Mouse (Mus musculus): ENCODE data around the gene Prr5. TPM values are rescaled to one million over a fixed set of nuclear protein-coding genes. Genes with fewer than 3 reads are reported as not detected.
A peak's percentile ranks its signal among the peaks of the same experiment; 100 is the strongest.

Gene Prr5
- polyA plus RNA-seq, 1 experiment from 2014 or later, result 11.3 TPM

DNA sequence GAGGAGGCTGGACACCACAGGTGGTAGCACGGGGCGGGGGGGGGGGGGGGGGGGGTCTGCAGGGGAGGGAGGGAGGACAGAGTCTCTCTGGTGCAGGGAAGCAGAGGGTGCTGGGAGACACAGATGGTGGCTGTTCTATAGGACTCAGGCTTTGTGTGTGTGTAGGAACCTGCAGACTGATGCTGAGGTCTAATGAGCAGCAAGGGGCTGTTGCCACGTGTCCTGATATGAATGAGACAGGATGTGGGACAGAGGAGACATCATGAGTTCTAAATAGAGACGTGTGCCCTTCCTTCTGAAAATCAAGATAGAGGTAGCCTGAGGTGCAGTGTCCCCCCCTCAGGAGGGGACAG is 67.5 kb downstream of the Prr5 start:
- Histone ChIP-seq H3K4me2 (ENCODE audit: low read depth, low read length) (no peak overlapping the region), H3K9me3 (replicated peaks; ENCODE audit: control insufficient read depth, low read length) (no peaks in the 10 kb centered on the region), H3K4me1 (ENCODE audit: control insufficient read depth, insufficient read depth, low read length) (peaks cover 2% of the 10 kb centered on the region; the same call in 1 of the 2 replicates), H3K4me3 (ENCODE audit: low read length) (no peak overlapping the region), H3K36me3 (ENCODE audit: control insufficient read depth, insufficient read depth) (no peaks in the 10 kb centered on the region), H3K9ac (ENCODE audit: low read length) (no peak overlapping the region), H3K27me3 (ENCODE audit: control insufficient read depth, insufficient read depth, low read length) (no peaks in the 10 kb centered on the region), H3K27ac (ENCODE audit: low read length) (no peak overlapping the region)
- ATAC-seq (replicated peaks; ENCODE audit: extremely low read depth, insufficient read depth, low FRiP score), result no peak
- 34% methylated on average over 2 of the region's 4 CpGs for WGBS

DNA sequence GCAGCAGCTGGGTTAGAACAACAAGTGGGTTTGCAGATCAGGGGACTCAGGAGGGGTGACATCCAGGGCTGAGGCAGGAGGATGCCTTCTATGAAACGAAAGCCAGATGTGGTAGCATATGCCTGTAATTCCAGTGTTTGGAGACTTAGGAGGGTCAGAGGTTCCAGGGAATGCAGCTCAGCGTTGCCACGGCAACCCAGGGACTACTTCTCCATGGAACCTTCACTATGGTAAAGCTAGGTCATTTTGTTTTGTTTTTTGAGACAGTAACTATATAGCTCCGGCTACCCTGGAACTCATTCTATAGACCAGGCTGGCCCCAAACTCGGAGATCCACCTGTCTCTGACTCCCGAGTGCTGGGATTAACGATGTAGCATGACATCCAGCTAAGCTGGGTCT is 68.8 kb downstream of the Prr5 start:
- WGBS, result 86% methylated on average over 7 of the region's 7 CpGs
- H3K36me3 ChIP-seq (ENCODE audit: control insufficient read depth, insufficient read depth), result no peaks in the 10 kb centered on the region
- H3K4me1 ChIP-seq (ENCODE audit: control insufficient read depth, insufficient read depth, low read length), result no peaks in the 10 kb centered on the region
- H3K4me3 ChIP-seq (ENCODE audit: low read length), result no peak overlapping the region
- no peaks in the 10 kb centered on the region for H3K9me3 ChIP-seq (replicated peaks; ENCODE audit: control insufficient read depth, low read length)
- H3K4me2 ChIP-seq (ENCODE audit: low read depth, low read length), result no peak overlapping the region
- H3K27me3 ChIP-seq (ENCODE audit: control insufficient read depth, insufficient read depth, low read length), result no peaks in the 10 kb centered on the region
- H3K9ac ChIP-seq (ENCODE audit: low read length), result no peak overlapping the region
- no peak for ATAC-seq (replicated peaks; ENCODE audit: extremely low read depth, insufficient read depth, low FRiP score)
- no peak overlapping the region for H3K27ac ChIP-seq (ENCODE audit: low read length)

DNA sequence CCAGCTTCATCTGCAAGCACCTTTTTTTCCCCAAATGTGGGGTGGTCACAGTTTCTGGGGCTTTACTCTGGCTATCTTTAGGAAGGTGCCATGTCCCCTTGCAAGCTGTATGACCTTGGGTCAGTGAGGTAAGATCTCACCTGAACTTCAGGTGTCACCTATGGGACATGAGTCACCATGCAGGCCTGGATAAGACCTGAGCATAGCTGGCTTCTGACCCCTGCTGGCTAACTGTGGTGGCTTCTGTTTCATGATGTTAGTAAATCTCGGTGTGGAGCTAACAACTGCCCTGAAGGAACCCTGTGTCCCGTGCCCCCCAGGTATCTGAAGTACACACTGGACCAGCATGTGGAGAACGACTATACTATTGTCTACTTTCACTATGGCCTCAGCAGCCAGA is 72.2 kb downstream of the Prr5 start:
- 73% methylated on average over 3 of the region's 3 CpGs for WGBS
- no peak overlapping the region for H3K4me3 ChIP-seq (ENCODE audit: low read length)
- ATAC-seq (replicated peaks; ENCODE audit: extremely low read depth, insufficient read depth, low FRiP score), result no peak

DNA sequence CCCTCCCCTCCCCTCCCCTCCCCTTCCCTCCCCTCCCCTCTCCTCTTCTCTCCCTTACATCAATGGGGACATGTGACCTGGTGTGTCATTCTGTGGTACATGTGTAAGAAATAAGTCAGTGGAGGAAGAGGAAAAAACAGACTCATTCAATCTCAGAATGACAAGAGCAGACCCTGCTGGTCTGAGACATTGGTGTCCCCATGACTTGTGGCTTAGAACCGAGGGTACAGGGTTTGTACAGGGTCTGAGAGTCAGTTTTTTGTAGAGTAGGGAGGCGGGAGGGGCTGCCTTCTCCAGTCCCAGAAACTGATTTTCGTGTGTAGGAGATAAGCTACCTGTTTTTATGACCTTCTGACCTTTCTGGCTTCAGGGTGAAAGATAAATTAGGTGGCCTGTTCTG is 73.9 kb downstream of the Prr5 start:
- 23% methylated on average over 3 of the region's 3 CpGs for WGBS
- H3K4me3 ChIP-seq (ENCODE audit: low read length), result no peak overlapping the region
- H3K36me3 ChIP-seq (ENCODE audit: control insufficient read depth, insufficient read depth), result no peaks in the 10 kb centered on the region
- no peak for ATAC-seq (replicated peaks; ENCODE audit: extremely low read depth, insufficient read depth, low FRiP score)
- no peak overlapping the region for H3K27ac ChIP-seq (ENCODE audit: low read length)
- no peaks in the 10 kb centered on the region for H3K9me3 ChIP-seq (replicated peaks; ENCODE audit: control insufficient read depth, low read length)
- H3K4me2 ChIP-seq (ENCODE audit: low read depth, low read length), result no peak overlapping the region
- no peak overlapping the region for H3K9ac ChIP-seq (ENCODE audit: low read length)
- peaks cover 3% of the 10 kb centered on the region; the same call in 1 of the 2 replicates for H3K4me1 ChIP-seq (ENCODE audit: control insufficient read depth, insufficient read depth, low read length)
- H3K27me3 ChIP-seq (ENCODE audit: control insufficient read depth, insufficient read depth, low read length), result no peaks in the 10 kb centered on the region

More for the DNA sequence above, 72.2 kb downstream of the Prr5 start:
- Histone ChIP-seq H3K9ac (ENCODE audit: low read length) (no peak overlapping the region), H3K36me3 (ENCODE audit: control insufficient read depth, insufficient read depth) (no peaks in the 10 kb centered on the region), H3K27me3 (ENCODE audit: control insufficient read depth, insufficient read depth, low read length) (no peaks in the 10 kb centered on the region), H3K27ac (ENCODE audit: low read length) (no peak overlapping the region), H3K4me2 (ENCODE audit: low read depth, low read length) (no peak overlapping the region), H3K4me1 (ENCODE audit: control insufficient read depth, insufficient read depth, low read length) (peaks cover 3% of the 10 kb centered on the region; the same call in 1 of the 2 replicates), H3K9me3 (replicated peaks; ENCODE audit: control insufficient read depth, low read length) (no peaks in the 10 kb centered on the region)

DNA sequence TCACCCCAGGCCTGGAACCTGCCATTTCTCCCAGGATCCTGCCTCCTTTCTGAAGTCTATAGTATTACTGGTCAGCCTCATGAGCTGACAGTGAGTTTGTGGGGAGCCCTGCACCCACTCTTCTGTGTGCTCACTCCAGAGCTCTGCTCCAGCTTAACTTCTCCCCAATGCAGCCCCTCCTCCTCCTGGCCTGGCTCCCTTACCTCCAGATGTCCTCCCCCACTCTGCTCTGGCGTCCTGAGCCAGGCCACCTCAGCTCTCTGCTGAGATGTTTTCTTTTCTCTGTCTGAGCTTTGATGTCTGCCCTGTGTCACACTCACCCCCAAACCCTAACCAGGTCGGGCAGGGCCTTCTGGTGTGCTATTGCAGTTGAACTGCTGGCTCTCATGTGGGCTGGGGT is 74.9 kb downstream of the Prr5 start:
- Histone ChIP-seq H3K4me1 (ENCODE audit: control insufficient read depth, insufficient read depth, low read length) (peaks cover 3% of the 10 kb centered on the region; the same call in 1 of the 2 replicates), H3K4me2 (ENCODE audit: low read depth, low read length) (no peak overlapping the region), H3K36me3 (ENCODE audit: control insufficient read depth, insufficient read depth) (no peaks in the 10 kb centered on the region), H3K27me3 (ENCODE audit: control insufficient read depth, insufficient read depth, low read length) (no peaks in the 10 kb centered on the region), H3K27ac (ENCODE audit: low read length) (no peak overlapping the region), H3K9ac (ENCODE audit: low read length) (no peak overlapping the region), H3K9me3 (replicated peaks; ENCODE audit: control insufficient read depth, low read length) (no peaks in the 10 kb centered on the region), H3K4me3 (ENCODE audit: low read length) (no peak overlapping the region)
- WGBS, result 19% methylated on average over 2 of the region's 2 CpGs
- peak; percentile 18; the same call in 1 of the 2 replicates for ATAC-seq (replicated peaks; ENCODE audit: extremely low read depth, insufficient read depth, low FRiP score)

DNA sequence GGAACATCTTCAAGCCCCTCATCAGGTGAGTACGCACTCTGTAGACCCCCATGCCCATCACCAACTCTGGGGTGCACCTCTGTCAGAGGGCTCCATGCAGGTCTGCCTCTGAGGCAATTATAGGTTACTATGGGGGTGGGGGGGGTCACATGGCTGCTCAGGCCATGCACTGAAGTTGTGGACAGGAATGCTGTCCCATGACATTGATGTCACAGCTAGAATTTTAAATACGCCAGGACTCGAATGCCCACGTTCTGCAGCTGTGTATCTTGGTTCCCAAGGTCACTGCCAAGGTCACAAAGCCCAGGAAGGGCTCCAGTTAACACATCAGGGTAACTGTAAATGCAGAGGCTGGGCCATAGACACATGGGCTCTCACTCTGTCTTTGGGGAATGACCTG is 76.4 kb downstream of the Prr5 start:
- WGBS, result 65% methylated on average over 4 of the region's 4 CpGs
- no peak; the same call in 1 of the 2 replicates for ATAC-seq (replicated peaks; ENCODE audit: extremely low read depth, insufficient read depth, low FRiP score)
- H3K27ac ChIP-seq (ENCODE audit: low read length), result no peak overlapping the region
- H3K4me3 ChIP-seq (ENCODE audit: low read length), result no peak overlapping the region
- no peaks in the 10 kb centered on the region for H3K9me3 ChIP-seq (replicated peaks; ENCODE audit: control insufficient read depth, low read length)
- H3K4me1 ChIP-seq (ENCODE audit: control insufficient read depth, insufficient read depth, low read length), result peaks cover 3% of the 10 kb centered on the region; the same call in 1 of the 2 replicates
- H3K36me3 ChIP-seq (ENCODE audit: control insufficient read depth, insufficient read depth), result no peaks in the 10 kb centered on the region
- H3K4me2 ChIP-seq (ENCODE audit: low read depth, low read length), result no peak overlapping the region
- H3K27me3 ChIP-seq (ENCODE audit: control insufficient read depth, insufficient read depth, low read length), result no peaks in the 10 kb centered on the region
- no peak overlapping the region for H3K9ac ChIP-seq (ENCODE audit: low read length)

Other genes starting within 250 kb of the Prr5 start
- gene Shisal1, start 222.5 kb upstream of the Prr5 start, polyA plus RNA-seq (2015; fragmentation: Nextera tagmentation; extraction: Ambion mirVana), result 0.64 and 1.1 TPM in 2 replicates
- 9.7 and 9.9 TPM in 2 replicates for gene Rtl6, start 111.8 kb upstream of the Prr5 start, polyA plus RNA-seq (2015; fragmentation: Nextera tagmentation; extraction: Ambion mirVana)
- gene Arhgap8, start 50.4 kb downstream of the Prr5 start, polyA plus RNA-seq (2015; fragmentation: Nextera tagmentation; extraction: Ambion mirVana), result 7.4 and 10.1 TPM in 2 replicates
- gene Phf21b, start 186.4 kb downstream of the Prr5 start, polyA plus RNA-seq (2015; fragmentation: Nextera tagmentation; extraction: Ambion mirVana), result 0.05 and 0.55 TPM in 2 replicates